Mouse (Mus musculus): ENCODE measurements around the gene Kif27. TPM values are rescaled to one million over a fixed set of nuclear protein-coding genes. Genes with fewer than 3 reads are reported as not detected.
"Not testable (repeated sequence)": the region's sequence is repeated elsewhere in the genome, so short reads cannot be mapped to it uniquely, and the experiment has no call there.

Kif27 gene
- 0.12 and 0.14 TPM in 2 replicates for polyA plus RNA-seq (2015; fragmentation: Nextera tagmentation; extraction: Ambion mirVana)

- peak; percentile 98 for ATAC-seq (ENCODE audit: insufficient read depth)
- H3K4me3 ChIP-seq (replicated peaks), result peak within 1 kb of the TSS; percentile 64
- H3K9ac ChIP-seq, result peak within 1 kb of the TSS; percentile 48
- H3K27me3 ChIP-seq, result peaks cover 24% of the 10 kb centered on the region
- WGBS (ENCODE audit: insufficient replicate concordance), result 1% methylated on average over 79 of the region's 85 CpGs
- H3K27ac ChIP-seq (replicated peaks), result peak within 1 kb of the TSS; percentile 39
- H3K4me2 ChIP-seq, result peak within 1 kb of the TSS; percentile 97
- H3K9me3 ChIP-seq (replicated peaks), result no peaks in the 10 kb centered on the region
- no peaks in the 10 kb centered on the region for H3K36me3 ChIP-seq (replicated peaks)
- peaks cover 11% of the 10 kb centered on the region for H3K4me1 ChIP-seq (replicated peaks)
Measured at GRCm38 (mm10) chr13:58358629-58359303, at the start of gene Kif27. Gene Kif27 (minus strand): TSS chr13:58359122.

DNA sequence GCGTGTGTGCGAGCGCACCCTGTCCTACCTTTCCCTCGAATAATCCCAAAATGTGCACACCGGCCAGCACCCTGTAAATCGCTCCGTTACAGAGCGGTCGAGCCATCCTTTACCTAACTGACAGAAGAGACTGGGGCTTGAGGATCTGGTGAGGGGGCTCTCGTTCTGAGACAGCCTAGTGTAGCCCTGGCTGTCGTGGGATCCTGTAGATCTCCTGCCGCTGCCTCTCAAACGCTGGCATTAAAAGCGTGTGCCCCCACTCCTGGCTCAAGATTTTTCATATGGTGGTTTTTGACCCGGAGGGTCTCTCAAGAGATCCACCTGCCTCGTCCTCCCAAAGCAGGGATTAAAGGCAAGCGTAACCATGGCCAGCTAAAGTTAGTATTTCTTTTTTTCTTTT lies 44.3 kb upstream of the Kif27 start, which contains the start of gene Hnrnpk:
Hnrnpk (minus strand) TSS at position 101 of the 400 bp plus-strand sequence.
- H3K27me3 ChIP-seq; ATAC-seq (ENCODE audit: insufficient read depth); H3K9me3 ChIP-seq (replicated peaks): not testable (repeated sequence)
- peaks cover 13% of the 10 kb centered on the region for H3K36me3 ChIP-seq (replicated peaks)
- H3K27ac ChIP-seq (replicated peaks), result peak within 1 kb of the TSS; percentile 97
- H3K9ac ChIP-seq, result peak within 1 kb of the TSS; percentile 99
- 4% methylated on average over 17 of the region's 17 CpGs for WGBS (ENCODE audit: insufficient replicate concordance)
- peak within 1 kb of the TSS; percentile 83 for H3K4me2 ChIP-seq
- peaks cover 25% of the 10 kb centered on the region for H3K4me1 ChIP-seq (replicated peaks)
- H3K4me3 ChIP-seq (replicated peaks), result peak within 1 kb of the TSS; percentile 96

DNA sequence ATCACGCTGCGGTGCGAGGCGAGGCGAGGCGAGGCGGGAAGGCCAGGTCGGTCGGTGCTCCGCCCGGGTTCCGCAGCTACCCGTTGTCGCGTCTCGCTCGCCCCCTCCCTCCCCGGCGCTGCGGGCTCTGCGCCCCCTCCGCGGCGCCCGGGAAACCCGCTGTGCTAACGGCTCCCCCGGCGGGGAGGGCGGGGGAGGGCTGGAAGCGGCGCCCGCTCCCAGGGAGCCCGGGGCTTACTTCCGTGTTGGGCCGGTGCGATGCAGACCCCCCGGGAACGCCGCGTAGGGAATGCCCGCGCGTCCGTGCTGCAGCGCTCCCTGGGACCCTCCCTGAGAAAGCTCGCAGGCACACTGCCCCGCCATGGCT lies 43.8 kb upstream of the Kif27 start:
- Histone ChIP-seq H3K36me3 (replicated peaks) (peaks cover 17% of the 10 kb centered on the region), H3K27me3 (no peaks in the 10 kb centered on the region), H3K27ac (replicated peaks) (peak overlapping the region; percentile 97), H3K4me2 (peak overlapping the region; percentile 83), H3K9me3 (replicated peaks) (no peaks in the 10 kb centered on the region), H3K9ac (peak overlapping the region; percentile 99), H3K4me1 (replicated peaks) (peaks cover 26% of the 10 kb centered on the region), H3K4me3 (replicated peaks) (peak overlapping the region; percentile 96)
- WGBS (ENCODE audit: insufficient replicate concordance), result 0% methylated on average over 38 of the region's 48 CpGs
- peak; percentile 11 for ATAC-seq (ENCODE audit: insufficient read depth)

- H3K4me3 ChIP-seq (replicated peaks), result peak within 1 kb of the TSS; percentile 96
- no peaks in the 10 kb centered on the region for H3K27me3 ChIP-seq
- H3K4me1 ChIP-seq (replicated peaks), result peaks cover 28% of the 10 kb centered on the region
- whole genome bisulfite sequencing (ENCODE audit: insufficient replicate concordance), result under 1% methylated on average over 90 of the region's 91 CpGs
- H3K36me3 ChIP-seq (replicated peaks), result peaks cover 18% of the 10 kb centered on the region
- H3K27ac ChIP-seq (replicated peaks), result peak within 1 kb of the TSS; percentile 97
- peak within 1 kb of the TSS; percentile 83 for H3K4me2 ChIP-seq
- H3K9ac ChIP-seq, result peak within 1 kb of the TSS; percentile 99
- ATAC-seq (ENCODE audit: insufficient read depth), result peak; percentile 92
- no peaks in the 10 kb centered on the region for H3K9me3 ChIP-seq (replicated peaks)
Measured at GRCm38 (mm10) chr13:58402003-58402743, 43.3 kb upstream of the Kif27 start, which contains the start of gene Rmi1. Gene Rmi1 (plus strand): TSS chr13:58402248.

DNA sequence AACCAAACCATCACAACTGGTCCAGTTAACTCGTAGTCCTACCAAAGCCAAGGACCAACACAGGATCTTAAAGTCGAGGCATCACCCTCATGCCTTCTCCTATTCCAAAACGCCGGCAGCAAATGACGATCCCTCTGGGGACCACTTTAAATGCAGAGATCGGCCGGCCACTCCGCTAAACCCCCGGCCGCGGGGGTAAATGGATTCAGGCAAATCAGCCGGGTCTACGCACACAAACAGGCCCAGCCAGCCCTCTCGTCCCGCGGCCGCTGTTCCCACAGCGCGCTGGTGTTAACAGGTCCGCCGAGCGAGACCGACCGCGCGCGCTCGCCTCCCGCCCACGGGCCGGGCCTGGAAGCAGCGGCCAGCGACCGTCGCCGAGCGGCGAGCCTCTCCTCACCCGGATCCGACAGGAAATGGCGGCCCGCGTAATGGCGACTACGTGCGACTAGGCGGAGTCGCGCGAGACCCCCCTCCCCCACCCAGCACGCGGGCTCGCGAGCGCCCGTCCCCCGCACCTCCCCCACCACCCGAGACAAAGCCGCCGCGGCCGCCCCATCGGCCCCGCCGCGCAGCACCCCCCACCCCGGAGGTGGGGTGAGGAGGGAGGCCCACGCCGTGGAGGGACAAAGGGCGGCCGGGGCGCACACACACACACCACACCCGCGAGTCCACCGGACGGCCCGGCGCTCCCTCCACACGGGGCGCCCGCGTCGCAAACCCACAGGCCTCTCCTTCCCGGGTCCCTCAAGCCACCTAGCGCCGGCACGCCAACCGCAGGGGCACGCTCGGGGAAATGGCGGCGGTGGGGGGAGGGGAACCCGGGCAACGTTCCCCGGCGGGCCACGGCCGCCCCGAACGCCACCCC lies 42.4 kb upstream of the Kif27 start:
- ATAC-seq (ENCODE audit: insufficient read depth), result peak; percentile 32
- peak overlapping the region; percentile 78 for H3K4me2 ChIP-seq
- H3K27ac ChIP-seq (replicated peaks), result peak overlapping the region; percentile 97
- H3K4me3 ChIP-seq (replicated peaks), result peak overlapping the region; percentile 96
- H3K27me3 ChIP-seq, result no peaks in the 10 kb centered on the region
- H3K4me1 ChIP-seq (replicated peaks), result peaks cover 28% of the 10 kb centered on the region
- peak overlapping the region; percentile 99 for H3K9ac ChIP-seq
- WGBS (ENCODE audit: insufficient replicate concordance), result under 1% methylated on average over 100 of the region's 100 CpGs
- no peaks in the 10 kb centered on the region for H3K9me3 ChIP-seq (replicated peaks)
- peaks cover 26% of the 10 kb centered on the region for H3K36me3 ChIP-seq (replicated peaks)

- Histone ChIP-seq H3K4me2 (peak overlapping the region; percentile 78), H3K27me3 (no peaks in the 10 kb centered on the region), H3K4me1 (replicated peaks) (peaks cover 24% of the 10 kb centered on the region), H3K27ac (replicated peaks) (peak overlapping the region; percentile 97), H3K9me3 (replicated peaks) (no peaks in the 10 kb centered on the region), H3K36me3 (replicated peaks) (peaks cover 34% of the 10 kb centered on the region), H3K4me3 (replicated peaks) (peak overlapping the region; percentile 96), H3K9ac (peak overlapping the region; percentile 99)
- no peak for ATAC-seq (ENCODE audit: insufficient read depth)
- WGBS (ENCODE audit: insufficient replicate concordance), result under 1% methylated on average over 11 of the region's 11 CpGs
Measured at GRCm38 (mm10) chr13:58400576-58400975, 41.7 kb upstream of the Kif27 start.

DNA sequence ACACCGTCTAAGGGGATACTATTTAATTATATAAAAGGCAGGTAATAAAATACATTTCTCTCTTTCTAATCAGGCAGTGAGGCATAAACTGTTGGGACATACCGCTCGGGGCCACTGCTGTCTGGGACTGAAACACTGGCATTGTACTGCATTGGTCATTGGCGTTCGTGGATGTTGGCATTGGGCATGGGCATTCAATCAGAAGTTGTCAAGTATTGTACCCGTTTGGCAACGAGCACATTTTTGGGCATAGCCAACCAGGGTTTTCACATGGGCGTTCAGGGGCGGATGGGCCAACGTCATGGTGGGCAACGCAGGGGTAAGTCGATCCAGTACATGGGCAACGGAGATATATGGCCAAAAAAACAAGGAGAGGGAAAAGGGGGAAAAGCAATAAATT lies 38.7 kb upstream of the Kif27 start:
- H3K27me3 ChIP-seq, result no peaks in the 10 kb centered on the region
- no peak overlapping the region for H3K9ac ChIP-seq
- no peaks in the 10 kb centered on the region for H3K9me3 ChIP-seq (replicated peaks)
- no peak overlapping the region for H3K4me3 ChIP-seq (replicated peaks)
- H3K4me1 ChIP-seq (replicated peaks), result peaks cover 9% of the 10 kb centered on the region
- no peak overlapping the region for H3K4me2 ChIP-seq
- 94% methylated on average over 13 of the region's 13 CpGs for WGBS (ENCODE audit: insufficient replicate concordance)
- no peak for ATAC-seq (ENCODE audit: insufficient read depth)
- no peak overlapping the region for H3K27ac ChIP-seq (replicated peaks)
- peaks cover 61% of the 10 kb centered on the region for H3K36me3 ChIP-seq (replicated peaks)

- H3K9me3 ChIP-seq (replicated peaks); H3K4me2 ChIP-seq; H3K27ac ChIP-seq (replicated peaks); ATAC-seq (ENCODE audit: insufficient read depth); H3K9ac ChIP-seq; H3K27me3 ChIP-seq; H3K4me1 ChIP-seq (replicated peaks); H3K4me3 ChIP-seq (replicated peaks): not testable (repeated sequence)
- 79% methylated on average over 11 of the region's 11 CpGs for WGBS (ENCODE audit: insufficient replicate concordance)
- peaks cover 84% of the 10 kb centered on the region for H3K36me3 ChIP-seq (replicated peaks)
Measured at GRCm38 (mm10) chr13:58394392-58394791, 35.5 kb upstream of the Kif27 start.

- no peak for ATAC-seq (ENCODE audit: insufficient read depth)
- Histone ChIP-seq H3K4me2 (no peak overlapping the region), H3K9ac (no peak overlapping the region), H3K4me1 (replicated peaks) (peaks cover 19% of the 10 kb centered on the region), H3K27ac (replicated peaks) (no peak overlapping the region), H3K36me3 (replicated peaks) (peaks cover 42% of the 10 kb centered on the region), H3K9me3 (replicated peaks) (no peaks in the 10 kb centered on the region), H3K27me3 (no peaks in the 10 kb centered on the region), H3K4me3 (replicated peaks) (no peak overlapping the region)
- WGBS (ENCODE audit: insufficient replicate concordance), result 71% methylated on average over 2 of the region's 2 CpGs
Measured at GRCm38 (mm10) chr13:58389324-58389951, 30.5 kb upstream of the Kif27 start.

DNA sequence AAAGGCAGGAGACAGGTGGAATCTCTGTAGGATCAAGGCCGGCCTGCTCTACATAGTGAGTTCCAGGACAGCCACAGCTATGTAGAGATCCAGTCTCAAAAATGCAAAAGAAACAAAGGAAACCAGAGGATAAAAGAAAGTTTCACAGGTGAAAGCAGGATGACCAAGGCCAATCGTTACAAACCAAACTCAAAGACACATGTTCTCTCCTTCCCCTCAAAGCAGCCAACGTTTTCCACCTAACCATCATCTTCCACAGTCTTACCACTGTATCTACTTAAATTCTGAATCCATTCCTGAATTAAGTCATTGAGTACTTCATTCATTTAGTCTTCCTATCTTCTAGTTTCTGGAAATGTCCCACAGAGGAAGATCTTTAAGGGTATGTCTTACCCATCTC lies 29.5 kb upstream of the Kif27 start:
- H3K27ac ChIP-seq (replicated peaks), result no peak overlapping the region
- ATAC-seq (ENCODE audit: insufficient read depth), result no peak
- no peaks in the 10 kb centered on the region for H3K27me3 ChIP-seq
- no peak overlapping the region for H3K4me2 ChIP-seq
- H3K4me1 ChIP-seq (replicated peaks), result peaks cover 25% of the 10 kb centered on the region
- no peak overlapping the region for H3K4me3 ChIP-seq (replicated peaks)
- peaks cover 32% of the 10 kb centered on the region for H3K36me3 ChIP-seq (replicated peaks)
- 39% methylated on average over 3 of the region's 3 CpGs for WGBS (ENCODE audit: insufficient replicate concordance)
- H3K9me3 ChIP-seq (replicated peaks), result no peaks in the 10 kb centered on the region
- H3K9ac ChIP-seq, result peak overlapping the region; percentile 9; the same call in 1 of the 2 replicates
